Mouse (Mus musculus) gastrocnemius, postnatal 4 days (tissue): Measurements from ENCODE around the gene Gm43951. TPM values are rescaled to one million over a fixed set of nuclear protein-coding genes. Genes with fewer than 3 reads are reported as not detected.

Source experiments
- DNase-seq, 2 experiments: peaks; one replicate each; pipeline ENCODE4 v3.0.0; 2021 to 2022; ENCODE audit warnings: low spot score in 2 of 2, mixed read lengths in 2 of 2
- long read RNA-seq, 2 experiments: library from polyadenylated mRNA; stranded (forward); transcript quantifications; one replicate each; pipeline ENCODE4 v2.0.0; 2021
- total RNA-seq, 2 experiments: library from RNA; stranded (reverse); gene quantifications; 2 replicates each; pipeline ENCODE4 v1.2.3; 2021

The Gm43951 gene
- total RNA-seq, result under 1 TPM; 0.61 to 0.65 TPM
- long read RNA-seq, experiment 1, result 0 reads
- long read RNA-seq, experiment 2, result 0 reads

- no peak for DNase-seq
Measured at GRCm38 (mm10) chr11:72206341-72207203, at the start of gene Gm43951. Gene Gm43951 (minus strand): TSS chr11:72206840.

GRCm38 (mm10) chr11:72256441-72256840 is 49.8 kb upstream of the Gm43951 start:
- no peak for DNase-seq

GRCm38 (mm10) chr11:72255629-72256028 is 49.0 kb upstream of the Gm43951 start:
- DNase-seq, result no peak

GRCm38 (mm10) chr11:72245196-72245753 is 38.6 kb upstream of the Gm43951 start:
- DNase-seq, result no peak

- no peak for DNase-seq
Measured at GRCm38 (mm10) chr11:72240062-72240860, 33.6 kb upstream of the Gm43951 start.

GRCm38 (mm10) chr11:72234013-72234412 is 27.4 kb upstream of the Gm43951 start:
- peak; percentile 29 to 64 for DNase-seq

- no peak for DNase-seq
Measured at GRCm38 (mm10) chr11:72232991-72233390, 26.4 kb upstream of the Gm43951 start.

- DNase-seq, result no peak
Measured at GRCm38 (mm10) chr11:72232068-72232467, 25.4 kb upstream of the Gm43951 start.

GRCm38 (mm10) chr11:72228513-72228912 is 21.9 kb upstream of the Gm43951 start:
- DNase-seq, result no peak

GRCm38 (mm10) chr11:72226901-72227300 is 20.3 kb upstream of the Gm43951 start:
- no peak for DNase-seq

GRCm38 (mm10) chr11:72226020-72226791 is 19.6 kb upstream of the Gm43951 start:
- DNase-seq, result no peak

GRCm38 (mm10) chr11:72224865-72225264 is 18.2 kb upstream of the Gm43951 start:
- DNase-seq, result peak; percentile 60 to 72

GRCm38 (mm10) chr11:72223414-72223813 is 16.8 kb upstream of the Gm43951 start:
- DNase-seq, result no peak

- peak; percentile 41 to 73 for DNase-seq
Measured at GRCm38 (mm10) chr11:72221278-72221677, 14.6 kb upstream of the Gm43951 start.

- DNase-seq, result no peak
Measured at GRCm38 (mm10) chr11:72217116-72217515, 10.5 kb upstream of the Gm43951 start.

- DNase-seq, result peak in 1 of 2 experiments; percentile 70
Measured at GRCm38 (mm10) chr11:72215410-72215797, 8.8 kb upstream of the Gm43951 start, which contains the start of gene Med31. Gene Med31 (minus strand): TSS chr11:72215592.

- peak; percentile 85 to 94 for DNase-seq
Measured at GRCm38 (mm10) chr11:72214591-72215409, 8.2 kb upstream of the Gm43951 start.

- DNase-seq, result no peak
Measured at GRCm38 (mm10) chr11:72207834-72208377, 1.3 kb upstream of the Gm43951 start.

- DNase-seq, result peak; percentile 76 to 87
Measured at GRCm38 (mm10) chr11:72207204-72207833, 679 bp upstream of the Gm43951 start, which contains the start of the genes 4933427D14Rik and Txndc17. Gene 4933427D14Rik (minus strand): TSS chr11:72207459. Gene Txndc17 (plus strand): TSS chr11:72207547.
